Mouse (Mus musculus) liver, postnatal 0 days (tissue): ENCODE measurements around the gene Atg2a.

ENCODE experiments used
- CTCF ChIP-seq: sonication (generic); IDR thresholded peaks from 2 replicates; pipeline ENCODE4 v1.5.1; 2016; ENCODE audit warnings: antibody characterized with exemption, low read depth
- EP300 ChIP-seq: IDR thresholded peaks from 2 replicates; pipeline ENCODE4 v1.6.1; 2016; ENCODE audit warnings: antibody characterized with exemption, low read depth, mild to moderate bottlenecking

- no peak for TF ChIP-seq CTCF
- TF ChIP-seq EP300: no peak
Observed at GRCm38 (mm10) chr19:6299003-6299402, 57.5 kb downstream of the Atg2a start.
